Mouse (Mus musculus) embryonic facial prominence, embryonic 11.5 days (tissue): Measurements from ENCODE around the gene Slc45a2. TPM values are rescaled to one million over a fixed set of nuclear protein-coding genes. Genes with fewer than 3 reads are reported as not detected.
A peak's percentile ranks its signal among the peaks of the same experiment; 100 is the strongest.
"Not testable (repeated sequence)": the region's sequence is repeated elsewhere in the genome, so short reads cannot be mapped to it uniquely, and the experiment has no call there.

Experiments
- ATAC-seq: fragments of 200-750 bp; cut with Nextera tagmentation; replicated peaks from 2 replicates; pipeline ENCODE4 v1.8.0; 2017; ENCODE audit warnings: low read depth; ENCODE audit not compliant: insufficient number of reproducible peaks, low FRiP score, low TSS enrichment
- DNase-seq: peaks from one replicate; pipeline ENCODE4 v3.0.0-alpha.2; 2015; ENCODE audit warnings: low spot score
- H3K27ac ChIP-seq: fragments of 300-500 bp; sonication (generic); replicated peaks from 2 replicates; pipeline ENCODE4 v1.5.1; 2014; ENCODE audit warnings: mild to moderate bottlenecking, low read depth, low read length, control low read depth
- H3K27me3 ChIP-seq: fragments of 300-500 bp; sonication (generic); 2 replicates; pipeline ENCODE4 v1.6.1; 2014; ENCODE audit warnings: mild to moderate bottlenecking, low read length, moderate library complexity, mixed read lengths; ENCODE audit not compliant: control insufficient read depth, insufficient read depth
- H3K36me3 ChIP-seq: fragments of 300-500 bp; sonication (generic); replicated peaks from 2 replicates; pipeline ENCODE4 v1.6.1; 2014; ENCODE audit warnings: low read depth, mild to moderate bottlenecking, low read length, moderate library complexity, mixed read lengths; ENCODE audit not compliant: control insufficient read depth, insufficient read depth
- H3K4me1 ChIP-seq: fragments of 300-500 bp; sonication (generic); 2 replicates; pipeline ENCODE4 v1.6.1; 2014; ENCODE audit warnings: low read length, mixed read lengths; ENCODE audit not compliant: control insufficient read depth, insufficient read depth
- H3K4me2 ChIP-seq: fragments of 300-500 bp; sonication (generic); 2 replicates; pipeline ENCODE4 v1.6.1; 2014; ENCODE audit warnings: low read depth, mild to moderate bottlenecking, control low read depth, low read length, moderate library complexity
- H3K4me3 ChIP-seq: fragments of 300-500 bp; sonication (generic); 2 replicates; pipeline ENCODE4 v1.5.1; 2014; ENCODE audit warnings: low read depth, low read length, control low read depth
- H3K9ac ChIP-seq: fragments of 300-500 bp; sonication (generic); replicated peaks from 2 replicates; pipeline ENCODE4 v1.6.1; 2014; ENCODE audit warnings: mild to moderate bottlenecking, control low read depth, low read length
- H3K9me3 ChIP-seq: fragments of 300-500 bp; sonication (generic); replicated peaks from 2 replicates; pipeline ENCODE4 v1.6.1; 2016; ENCODE audit warnings: mild to moderate bottlenecking, low read length, inconsistent platforms, mixed read lengths; ENCODE audit not compliant: control insufficient read depth
- WGBS: fragments of 180-500 bp; shearing (Covaris S2); extraction: QIAGEN DNeasy Blood & Tissue Kit; methylation state at CpG from one replicate; pipeline ENCODE4 v1.1.7; 2014; 5-methylcytosine and 5-hydroxymethylcytosine counted together
- polyA plus RNA-seq: library from polyadenylated mRNA; unstranded; fragments of >200 nt; fragmentation: Nextera tagmentation; extraction: Ambion mirVana; gene quantifications from 2 replicates; pipeline ENCODE4 v1.2.1, GENCODE M21; 2014

Slc45a2 gene
- polyA plus RNA-seq, 1 experiment from 2014 or later: 0.46 TPM

DNA sequence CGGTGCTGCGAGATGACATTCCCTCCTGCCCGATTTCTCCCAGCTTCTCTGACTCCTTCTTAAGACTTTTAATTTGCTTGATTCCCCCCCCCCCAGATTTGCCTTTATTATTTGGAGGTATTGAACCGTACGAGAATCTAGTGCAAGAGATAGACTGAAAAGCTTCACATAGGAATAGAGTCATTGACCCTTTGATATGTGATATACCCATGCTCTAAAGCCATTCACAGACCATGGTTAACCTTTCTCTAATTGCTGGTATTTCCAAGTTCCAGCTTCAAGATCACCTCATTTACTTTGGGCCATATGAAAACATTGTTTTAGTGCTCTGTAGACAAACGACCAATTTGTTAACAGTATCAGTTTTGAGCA, 18.5 kb upstream of the Slc45a2 start:
- Histone ChIP-seq H3K9me3 (no peaks in the 10 kb centered on the region), H3K27me3 (no peaks in the 10 kb centered on the region), H3K9ac (peak overlapping the region; percentile 83), H3K4me3 (peak overlapping the region; percentile 77), H3K36me3 (no peaks in the 10 kb centered on the region), H3K4me2 (peak overlapping the region; percentile 71), H3K4me1 (no peaks in the 10 kb centered on the region; the same call in 1 of the 2 replicates), H3K27ac (peak overlapping the region; percentile 62; the same call in 1 of the 2 replicates)
- DNase-seq (no peak), ATAC-seq (no peak)
- WGBS: 7% methylated on average over 6 of the region's 6 CpGs

DNA sequence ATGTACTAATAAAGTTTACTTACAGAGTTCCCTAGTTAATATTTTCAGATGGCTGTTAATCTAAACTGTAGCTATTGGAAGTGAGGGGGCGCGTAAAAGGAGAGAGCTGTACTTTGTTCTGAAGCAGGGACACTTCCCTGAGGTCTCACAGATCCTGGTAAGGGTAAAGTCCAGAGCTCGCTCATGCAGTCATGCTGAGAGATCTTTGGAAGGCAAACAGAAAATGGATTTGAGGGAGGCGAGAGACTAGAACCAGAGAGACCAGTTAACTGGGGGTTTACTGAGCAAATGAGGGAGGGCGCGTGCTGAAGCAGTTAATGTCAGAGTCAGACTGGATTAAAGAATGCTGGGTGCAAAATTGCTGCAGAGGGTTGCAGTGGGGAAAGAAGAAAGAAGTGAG, 14.8 kb upstream of the Slc45a2 start:
- 81% methylated on average over 6 of the region's 6 CpGs for WGBS
- no peaks in the 10 kb centered on the region; the same call in 1 of the 2 replicates for H3K4me1 ChIP-seq
- no peaks in the 10 kb centered on the region for H3K36me3 ChIP-seq
- ATAC-seq (no peak), DNase-seq (no peak)
- no peak overlapping the region for H3K27ac ChIP-seq
- H3K9me3 ChIP-seq: no peaks in the 10 kb centered on the region
- no peaks in the 10 kb centered on the region for H3K27me3 ChIP-seq
- H3K9ac ChIP-seq: no peak overlapping the region
- H3K4me2 ChIP-seq: no peak overlapping the region
- H3K4me3 ChIP-seq: no peak overlapping the region

DNA sequence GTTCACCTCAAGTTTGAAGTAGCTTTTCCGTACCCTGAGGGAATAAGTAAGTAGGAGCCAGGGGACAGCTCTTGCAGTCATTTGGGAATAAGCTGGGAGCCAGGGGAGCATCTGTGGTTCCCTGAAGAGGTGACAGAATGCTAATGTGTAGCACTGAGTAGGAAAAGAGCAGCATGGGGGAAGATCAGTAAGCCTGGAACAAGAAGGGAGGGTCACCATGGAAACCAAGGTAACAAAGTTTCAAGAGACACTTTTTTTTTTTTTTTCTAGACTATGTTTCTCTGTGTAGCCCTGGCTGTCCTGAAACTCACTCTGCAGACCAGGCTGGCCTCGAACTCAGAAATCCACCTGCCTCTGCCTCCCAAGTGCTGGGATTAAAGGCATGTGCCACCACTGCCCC, 14.0 kb upstream of the Slc45a2 start:
- H3K36me3 ChIP-seq, ATAC-seq, H3K4me3 ChIP-seq, H3K4me2 ChIP-seq, H3K9ac ChIP-seq, H3K27me3 ChIP-seq, H3K9me3 ChIP-seq, DNase-seq, H3K4me1 ChIP-seq, H3K27ac ChIP-seq: not testable (repeated sequence)
- WGBS: 74% methylated on average over 2 of the region's 2 CpGs

DNA sequence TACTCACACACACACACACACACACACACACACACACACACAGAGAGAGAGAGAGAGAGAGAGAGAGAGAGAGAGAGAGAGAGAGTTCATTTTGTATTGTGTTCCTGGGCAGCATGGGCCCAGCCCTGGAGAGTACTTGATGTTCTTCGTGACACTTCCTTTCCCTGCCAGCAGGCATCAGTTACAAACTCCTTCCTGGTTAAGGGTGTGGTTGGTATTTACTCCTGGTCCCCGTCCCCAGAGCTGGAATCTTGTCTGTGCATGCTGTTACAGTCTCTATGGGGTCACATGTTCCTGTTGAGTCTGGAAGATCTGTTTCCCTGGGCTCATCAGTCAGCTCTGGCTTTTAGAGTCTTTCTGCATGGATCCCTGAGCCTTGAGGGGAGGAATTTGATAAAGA, 10.1 kb upstream of the Slc45a2 start:
- Histone ChIP-seq H3K4me2 (no peak overlapping the region), H3K4me3 (no peak overlapping the region), H3K27me3 (no peaks in the 10 kb centered on the region), H3K9me3 (no peaks in the 10 kb centered on the region), H3K27ac (no peak overlapping the region), H3K9ac (no peak overlapping the region), H3K4me1 (no peaks in the 10 kb centered on the region), H3K36me3 (no peaks in the 10 kb centered on the region)
- no peak for ATAC-seq
- DNase-seq: no peak
- 49% methylated on average over 2 of the region's 2 CpGs for WGBS

DNA sequence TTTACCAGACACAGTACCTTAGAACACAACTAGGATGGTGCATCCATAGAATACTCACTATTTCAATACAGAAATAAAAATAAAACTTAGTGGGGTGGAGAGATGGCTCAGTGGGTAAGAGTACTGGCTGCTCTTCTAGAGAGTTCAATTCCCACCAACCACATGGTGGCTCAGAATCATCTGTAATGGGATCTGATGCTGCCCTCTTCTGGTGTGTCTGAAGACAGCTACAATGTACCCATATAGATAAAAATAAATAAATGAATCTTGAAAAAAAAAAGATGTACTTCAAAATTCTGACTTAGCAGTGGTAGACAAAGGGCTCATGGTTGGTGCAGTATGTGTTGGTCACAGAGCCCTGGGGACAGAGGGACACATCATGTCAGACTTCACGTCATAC, 9.0 kb upstream of the Slc45a2 start:
- ATAC-seq: no peak
- Histone ChIP-seq H3K4me1 (no peaks in the 10 kb centered on the region), H3K27ac (no peak overlapping the region), H3K9me3 (no peaks in the 10 kb centered on the region), H3K4me3 (no peak overlapping the region), H3K27me3 (no peaks in the 10 kb centered on the region), H3K9ac (no peak overlapping the region), H3K4me2 (no peak overlapping the region), H3K36me3 (no peaks in the 10 kb centered on the region)
- 91% methylated on average over 1 of the region's 1 CpGs for WGBS
- DNase-seq: no peak

DNA sequence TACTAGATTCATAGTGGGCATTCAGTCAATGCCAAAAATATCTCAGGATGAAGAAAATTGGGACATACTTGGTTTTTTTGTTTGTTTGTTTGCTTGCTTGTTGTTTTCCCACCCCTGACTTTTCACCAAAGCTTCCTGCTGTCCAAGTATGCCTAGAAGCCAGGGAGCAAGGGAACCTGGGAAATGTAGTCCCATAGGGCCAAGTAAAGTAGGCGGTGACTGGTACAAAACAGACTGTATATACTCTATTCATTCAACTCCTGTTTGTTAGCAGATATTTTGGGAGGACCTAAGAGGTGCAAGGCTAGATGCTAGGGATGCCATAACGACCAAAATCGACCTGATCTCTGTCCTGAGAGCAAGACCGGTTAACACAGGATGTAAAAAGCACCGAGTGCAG, 689 bp upstream of the Slc45a2 start:
- 57% methylated on average over 5 of the region's 5 CpGs for WGBS
- no peaks in the 10 kb centered on the region for H3K27me3 ChIP-seq
- no peak overlapping the region for H3K4me2 ChIP-seq
- no peak overlapping the region for H3K4me3 ChIP-seq
- H3K27ac ChIP-seq: no peak overlapping the region
- DNase-seq (peak; percentile 18), ATAC-seq (no peak)
- no peaks in the 10 kb centered on the region for H3K36me3 ChIP-seq
- no peak overlapping the region for H3K9ac ChIP-seq
- H3K9me3 ChIP-seq: no peaks in the 10 kb centered on the region
- H3K4me1 ChIP-seq: no peaks in the 10 kb centered on the region

DNA sequence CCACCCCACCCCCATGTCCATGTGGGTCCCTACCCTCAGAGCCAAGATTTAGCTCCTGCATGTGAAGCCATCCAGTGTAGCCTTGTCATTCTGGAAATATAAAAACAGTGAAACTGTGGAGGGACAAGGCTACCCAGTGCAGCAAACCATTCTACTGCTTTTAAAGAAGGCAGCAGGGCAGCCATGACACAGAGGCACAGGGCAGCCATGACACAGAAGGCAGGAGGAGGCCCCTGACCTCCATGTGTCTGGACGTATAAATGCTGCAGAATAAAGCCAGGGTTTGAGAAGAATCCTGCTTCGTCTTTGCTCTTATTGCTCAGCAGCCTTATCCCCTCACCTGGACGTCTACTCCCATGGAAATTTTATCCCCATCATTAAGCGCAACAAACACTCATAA, 3.3 kb downstream of the Slc45a2 start:
- no peak for DNase-seq
- Histone ChIP-seq H3K4me1 (no peaks in the 10 kb centered on the region), H3K4me3 (no peak overlapping the region), H3K27ac (no peak overlapping the region), H3K36me3 (no peaks in the 10 kb centered on the region), H3K27me3 (no peaks in the 10 kb centered on the region), H3K9me3 (no peaks in the 10 kb centered on the region), H3K4me2 (no peak overlapping the region), H3K9ac (no peak overlapping the region)
- WGBS: 81% methylated on average over 4 of the region's 4 CpGs
- no peak for ATAC-seq

DNA sequence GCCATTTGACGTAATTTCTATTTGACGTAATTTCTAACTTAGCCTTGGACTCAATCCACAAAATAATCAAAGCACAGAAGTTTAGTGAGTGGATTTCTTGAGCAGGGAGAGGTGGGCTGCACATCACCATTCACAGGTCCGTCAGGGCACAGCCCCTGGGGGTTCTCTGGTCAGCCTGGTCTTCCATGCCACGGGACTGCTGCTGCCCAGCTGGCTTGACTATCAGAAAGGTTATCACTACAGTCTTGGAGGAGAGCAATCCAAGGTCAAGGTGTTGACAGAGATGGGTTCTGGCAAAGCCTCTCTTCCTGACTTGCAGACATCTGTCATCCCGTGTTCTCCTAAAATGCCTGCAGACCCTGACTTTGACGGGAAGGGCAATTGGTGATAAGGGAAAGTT, 4.1 kb downstream of the Slc45a2 start:
- ATAC-seq: no peak
- H3K36me3 ChIP-seq: no peaks in the 10 kb centered on the region
- no peaks in the 10 kb centered on the region for H3K27me3 ChIP-seq
- no peak for DNase-seq
- WGBS: 78% methylated on average over 6 of the region's 6 CpGs
- no peak overlapping the region for H3K9ac ChIP-seq
- no peaks in the 10 kb centered on the region for H3K9me3 ChIP-seq
- no peak overlapping the region for H3K4me2 ChIP-seq
- H3K4me3 ChIP-seq: no peak overlapping the region
- H3K4me1 ChIP-seq: no peaks in the 10 kb centered on the region
- no peak overlapping the region for H3K27ac ChIP-seq
